Mouse (Mus musculus) intestine, postnatal 0 days (tissue): ENCODE results near the gene Wdr77. TPM values are rescaled to one million over a fixed set of nuclear protein-coding genes. Genes with fewer than 3 reads are reported as not detected.

ENCODE experiments used
- ATAC-seq: fragments of 200-750 bp; cut with Nextera tagmentation; 2 replicates; pipeline ENCODE4 v1.8.0; 2017; ENCODE audit warnings: mild to moderate bottlenecking, moderate TSS enrichment, moderate library complexity
- H3K27ac ChIP-seq: fragments of 300-500 bp; sonication (generic); 2 replicates; pipeline ENCODE4 v1.5.1; 2014; ENCODE audit warnings: mild to moderate bottlenecking, low read depth, low read length, moderate library complexity
- H3K27me3 ChIP-seq: fragments of 300-500 bp; sonication (generic); replicated peaks from 2 replicates; pipeline ENCODE4 v1.6.1; 2014; ENCODE audit warnings: low read length, mixed read lengths; ENCODE audit not compliant: control insufficient read depth, insufficient read depth
- H3K36me3 ChIP-seq: fragments of 300-500 bp; sonication (generic); 2 replicates; pipeline ENCODE4 v1.6.1; 2014; ENCODE audit warnings: mild to moderate bottlenecking, moderate library complexity; ENCODE audit not compliant: control insufficient read depth, insufficient read depth
- H3K4me1 ChIP-seq: fragments of 300-500 bp; sonication (generic); replicated peaks from 2 replicates; pipeline ENCODE4 v1.6.1; 2014; ENCODE audit warnings: antibody characterized with exemption, low read length, mixed read lengths; ENCODE audit not compliant: control insufficient read depth, insufficient read depth
- H3K4me2 ChIP-seq: fragments of 300-500 bp; sonication (generic); replicated peaks from 2 replicates; pipeline ENCODE4 v1.6.1; 2014; ENCODE audit warnings: low read depth, mild to moderate bottlenecking, moderate library complexity
- H3K4me3 ChIP-seq: fragments of 300-500 bp; sonication (generic); 2 replicates; pipeline ENCODE4 v1.5.1; 2014; ENCODE audit warnings: low read depth, low read length
- H3K9ac ChIP-seq: fragments of 300-500 bp; sonication (generic); 2 replicates; pipeline ENCODE4 v1.6.1; 2014; ENCODE audit warnings: mild to moderate bottlenecking, low read depth, low read length
- H3K9me3 ChIP-seq: fragments of 300-500 bp; sonication (generic); 2 replicates; pipeline ENCODE4 v1.6.1; 2016; ENCODE audit warnings: mixed run types; ENCODE audit not compliant: control insufficient read depth
- CTCF ChIP-seq: sonication (generic); IDR thresholded peaks from 2 replicates; pipeline ENCODE4 v1.5.1; 2016; ENCODE audit warnings: low read depth, mild to moderate bottlenecking, control low read depth, antibody characterized with exemption, moderate library complexity
- WGBS: fragments of 180-500 bp; shearing (Covaris S2); extraction: QIAGEN DNeasy Blood & Tissue Kit; methylation state at CpG from one replicate; pipeline ENCODE4 v1.1.7; 2014; 5-methylcytosine and 5-hydroxymethylcytosine counted together
- polyA plus RNA-seq: library from polyadenylated mRNA; unstranded; fragments of >200 nt; fragmentation: Nextera tagmentation; extraction: Ambion mirVana; gene quantifications from 2 replicates; pipeline ENCODE4 v1.2.1, GENCODE M21; 2015

The Wdr77 gene
- polyA plus RNA-seq, 1 experiment from 2014 or later, result 33.1 TPM

DNA sequence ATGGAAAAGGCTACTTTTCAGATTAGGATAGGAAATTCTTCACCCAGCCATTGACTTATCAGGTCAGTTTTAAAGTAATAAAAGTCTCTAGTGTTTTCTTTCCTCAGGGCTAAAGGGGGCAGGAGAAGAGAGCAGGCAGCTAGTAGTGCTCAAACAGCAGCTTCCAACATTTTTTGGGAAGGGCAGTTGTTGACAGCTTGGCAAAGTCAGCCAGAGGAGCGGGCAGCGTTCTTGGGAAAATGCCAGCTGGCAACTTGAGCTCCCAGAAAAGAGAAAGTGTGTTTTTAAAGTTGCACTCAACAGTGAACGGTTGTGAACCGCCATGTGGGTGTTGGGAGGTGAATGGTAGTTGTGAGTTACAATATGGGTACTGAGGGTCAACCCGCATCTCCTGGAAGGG is 24.1 kb upstream of the Wdr77 start:
- Histone ChIP-seq H3K27me3 (no peaks in the 10 kb centered on the region), H3K4me2 (no peak overlapping the region), H3K4me3 (no peak overlapping the region), H3K27ac (no peak overlapping the region), H3K4me1 (no peaks in the 10 kb centered on the region), H3K9me3 (no peaks in the 10 kb centered on the region), H3K36me3 (peaks cover 7% of the 10 kb centered on the region; the same call in 1 of the 2 replicates), H3K9ac (no peak overlapping the region)
- no peak for TF ChIP-seq CTCF
- no peak for ATAC-seq
- 79% methylated on average over 5 of the region's 5 CpGs for WGBS

DNA sequence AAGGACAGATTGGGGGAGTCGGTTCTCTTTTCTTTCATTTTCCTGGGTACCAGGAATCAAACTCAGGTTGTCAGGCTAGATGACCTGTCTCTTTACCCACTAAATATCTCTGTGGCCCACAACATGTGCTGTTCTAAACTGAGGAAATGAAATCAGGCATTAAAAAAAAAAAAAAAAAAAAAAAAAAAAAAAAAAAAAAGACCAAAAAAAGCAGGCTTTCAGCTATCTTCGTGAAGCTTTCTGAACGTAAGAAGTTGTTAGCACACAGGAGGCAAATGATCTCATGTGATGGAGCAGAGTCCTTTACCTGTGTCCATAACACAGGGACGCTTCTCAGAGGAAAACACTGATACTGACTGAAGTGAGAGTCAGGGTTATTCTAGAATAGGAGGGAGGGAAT is 23.1 kb upstream of the Wdr77 start:
- Histone ChIP-seq H3K4me3 (no peak overlapping the region), H3K27me3 (no peaks in the 10 kb centered on the region), H3K4me2 (no peak overlapping the region), H3K36me3 (peaks cover 14% of the 10 kb centered on the region; the same call in 1 of the 2 replicates), H3K27ac (no peak overlapping the region), H3K4me1 (no peaks in the 10 kb centered on the region), H3K9ac (no peak overlapping the region), H3K9me3 (no peaks in the 10 kb centered on the region)
- TF ChIP-seq CTCF, result no peak
- no peak for ATAC-seq
- WGBS, result 80% methylated on average over 4 of the region's 4 CpGs

DNA sequence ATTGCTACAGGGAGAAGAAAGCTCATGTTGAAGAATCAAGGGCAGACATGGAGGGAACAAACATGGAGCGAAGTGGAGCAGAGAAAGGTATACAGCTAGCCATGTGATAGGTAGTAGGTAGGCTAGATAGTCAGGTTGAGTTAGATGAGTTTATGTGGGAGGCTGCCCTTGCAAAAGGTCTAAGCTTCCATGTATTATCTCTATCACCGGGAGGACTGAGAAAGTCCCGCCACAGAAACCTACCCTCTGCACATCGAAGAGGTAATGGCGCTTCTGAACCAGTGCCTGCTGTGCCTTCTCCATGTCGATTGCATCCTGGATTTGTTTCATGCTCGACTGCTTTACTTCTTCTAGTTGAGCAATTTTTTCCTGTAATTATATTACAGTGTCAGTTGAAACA is 7.8 kb upstream of the Wdr77 start:
- H3K36me3 ChIP-seq, result peaks cover 55% of the 10 kb centered on the region
- 95% methylated on average over 7 of the region's 7 CpGs for WGBS
- H3K4me3 ChIP-seq, result no peak overlapping the region
- H3K9me3 ChIP-seq, result no peaks in the 10 kb centered on the region
- H3K4me2 ChIP-seq, result no peak overlapping the region
- H3K27ac ChIP-seq, result no peak overlapping the region
- H3K9ac ChIP-seq, result no peak overlapping the region
- TF ChIP-seq CTCF, result no peak
- no peaks in the 10 kb centered on the region for H3K4me1 ChIP-seq
- no peak for ATAC-seq
- H3K27me3 ChIP-seq, result no peaks in the 10 kb centered on the region

DNA sequence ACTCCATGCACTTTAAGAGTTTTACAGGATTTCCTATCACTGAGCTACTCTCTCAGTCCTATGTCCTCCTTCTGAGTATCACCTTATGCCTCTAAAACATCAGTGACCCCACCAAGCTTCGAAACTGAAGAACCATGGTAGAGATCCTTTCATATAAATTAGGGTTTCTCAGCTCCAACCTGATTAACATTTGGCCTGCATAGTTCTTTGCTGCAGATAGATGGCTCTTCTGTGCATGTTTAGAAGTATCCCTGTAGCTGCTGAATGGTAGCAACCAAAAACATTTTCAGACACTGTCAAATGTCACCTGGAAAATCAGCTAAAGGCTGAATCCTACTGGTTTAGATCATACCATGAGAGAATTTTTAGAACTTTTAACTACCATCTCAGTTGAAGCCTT is 1.9 kb upstream of the Wdr77 start:
- Histone ChIP-seq H3K4me2 (no peak overlapping the region; the same call in 1 of the 2 replicates), H3K9me3 (no peaks in the 10 kb centered on the region), H3K27me3 (no peaks in the 10 kb centered on the region), H3K4me1 (no peaks in the 10 kb centered on the region; the same call in 1 of the 2 replicates), H3K27ac (no peak overlapping the region), H3K4me3 (no peak overlapping the region), H3K9ac (no peak overlapping the region), H3K36me3 (peaks cover 22% of the 10 kb centered on the region)
- ATAC-seq, result no peak
- peak; percentile 31; the same call in 1 of the 2 replicates for TF ChIP-seq CTCF
- 90% methylated on average over 1 of the region's 1 CpGs for WGBS

DNA sequence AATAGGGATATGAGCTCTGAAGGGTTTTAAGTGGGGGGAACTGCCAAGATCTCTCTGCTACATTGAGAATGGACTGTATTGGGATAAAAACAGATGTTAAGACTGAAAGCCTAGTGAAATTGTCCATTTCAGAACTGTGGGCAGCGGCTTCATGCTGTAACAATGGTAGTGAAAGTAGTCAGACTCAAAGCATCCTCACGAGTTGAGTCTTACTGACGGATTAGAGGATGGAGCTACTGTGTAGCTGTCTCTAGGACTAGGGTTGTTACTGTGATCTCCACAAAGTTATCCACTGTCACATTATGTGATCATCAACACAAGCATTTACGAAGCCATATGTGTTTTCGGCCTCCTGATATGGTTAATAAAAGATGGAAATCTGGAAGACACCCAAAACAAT is 965 bp upstream of the Wdr77 start:
- peaks cover 24% of the 10 kb centered on the region for H3K36me3 ChIP-seq
- no peak overlapping the region for H3K27ac ChIP-seq
- no peaks in the 10 kb centered on the region for H3K27me3 ChIP-seq
- H3K4me2 ChIP-seq, result peak overlapping the region; percentile 64
- peak overlapping the region; percentile 95 for H3K9ac ChIP-seq
- no peak for ATAC-seq
- TF ChIP-seq CTCF, result no peak
- peak overlapping the region; percentile 91 for H3K4me3 ChIP-seq
- no peaks in the 10 kb centered on the region; the same call in 1 of the 2 replicates for H3K4me1 ChIP-seq
- no peaks in the 10 kb centered on the region for H3K9me3 ChIP-seq
- 32% methylated on average over 5 of the region's 5 CpGs for WGBS

DNA sequence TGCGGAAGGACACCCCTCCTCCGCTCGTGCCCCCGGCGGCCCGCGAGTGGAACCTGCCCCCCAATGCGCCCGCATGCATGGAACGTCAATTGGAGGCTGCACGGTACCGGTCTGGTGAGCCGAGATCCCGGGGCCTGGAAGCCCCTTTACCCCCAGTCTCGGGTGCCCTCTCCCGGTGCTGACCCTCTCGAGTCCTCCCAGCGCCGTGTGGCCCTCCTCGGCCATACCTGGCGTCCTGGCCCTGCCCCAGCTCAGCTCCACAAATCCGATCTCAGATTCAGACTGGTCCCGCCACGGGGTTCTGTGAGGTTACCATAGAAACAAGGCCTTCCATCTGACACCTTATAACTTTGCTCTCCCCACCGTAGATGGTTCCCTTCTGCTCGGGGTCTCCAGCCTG is 416 bp downstream of the Wdr77 start:
- ATAC-seq, result peak; percentile 60
- Histone ChIP-seq H3K9ac (peak overlapping the region; percentile 96), H3K4me2 (peak overlapping the region; percentile 95), H3K27ac (peak overlapping the region; percentile 60; the same call in 1 of the 2 replicates), H3K9me3 (no peaks in the 10 kb centered on the region), H3K4me3 (peak overlapping the region; percentile 91), H3K36me3 (peaks cover 30% of the 10 kb centered on the region), H3K27me3 (no peaks in the 10 kb centered on the region), H3K4me1 (no peaks in the 10 kb centered on the region; the same call in 1 of the 2 replicates)
- 0% methylated on average over 26 of the region's 26 CpGs for WGBS
- TF ChIP-seq CTCF, result no peak

DNA sequence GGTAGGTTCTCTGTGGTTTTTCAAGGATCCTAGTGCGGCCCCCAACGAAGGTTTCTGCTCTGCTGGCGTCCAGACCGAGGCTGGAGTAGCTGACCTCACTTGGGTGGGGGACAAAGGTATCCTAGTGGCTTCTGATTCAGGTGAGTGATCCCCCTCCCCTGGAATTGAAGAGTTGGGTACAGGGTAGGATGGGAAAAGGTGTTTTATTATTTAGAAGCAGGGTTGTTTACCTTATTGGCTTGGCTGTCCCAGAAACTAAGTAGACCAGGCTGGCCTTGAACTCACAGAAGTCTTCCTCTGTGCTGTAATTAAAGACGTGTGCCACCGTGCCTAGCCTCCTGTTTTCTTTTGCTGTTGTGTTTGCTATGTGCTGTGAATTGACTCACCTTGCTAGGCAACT is 830 bp downstream of the Wdr77 start, which contains the start of gene Atp5f1:
Gene Atp5f1, minus strand, starts transcription at position 101 of the 400 bp plus-strand sequence.
- peaks cover 30% of the 10 kb centered on the region for H3K36me3 ChIP-seq
- peak within 1 kb of the TSS; percentile 96 for H3K9ac ChIP-seq
- H3K4me3 ChIP-seq, result peak within 1 kb of the TSS; percentile 91
- ATAC-seq, result no peak
- H3K4me2 ChIP-seq, result peak within 1 kb of the TSS; percentile 95
- peak within 1 kb of the TSS; percentile 92 for H3K27ac ChIP-seq
- no peaks in the 10 kb centered on the region for H3K27me3 ChIP-seq
- WGBS, result 6% methylated on average over 6 of the region's 6 CpGs
- no peaks in the 10 kb centered on the region for H3K9me3 ChIP-seq
- H3K4me1 ChIP-seq, result no peaks in the 10 kb centered on the region; the same call in 1 of the 2 replicates
- TF ChIP-seq CTCF, result no peak
